Mouse (Mus musculus): ENCODE measurements around the gene Psmb9.
"Not testable (repeated sequence)": the region's sequence is repeated elsewhere in the genome, so short reads cannot be mapped to it uniquely, and the experiment has no call there.

Psmb9 gene

GRCm38 (mm10) chr17:34187261-34187916 is at the start of gene Psmb9, which contains the start of gene Tap1:
TSS of gene Psmb9 (minus strand) at chr17:34187764.
TSS of gene Tap1 (plus strand) at chr17:34187553.
- DNase-seq (ENCODE audit: low read depth) = peak; percentile 97

- DNase-seq (ENCODE audit: low read depth) = no peak
Measured at GRCm38 (mm10) chr17:34236691-34237090, 49.1 kb upstream of the Psmb9 start.

- DNase-seq (ENCODE audit: low read depth) = peak; percentile 57
Measured at GRCm38 (mm10) chr17:34234926-34235325, 47.4 kb upstream of the Psmb9 start.

- DNase-seq (ENCODE audit: low read depth) = not testable (repeated sequence)
Measured at GRCm38 (mm10) chr17:34232021-34232420, 44.5 kb upstream of the Psmb9 start.

- not testable (repeated sequence) for DNase-seq (ENCODE audit: low read depth)
Measured at GRCm38 (mm10) chr17:34230971-34231370, 43.4 kb upstream of the Psmb9 start.

GRCm38 (mm10) chr17:34225911-34226310 is 38.3 kb upstream of the Psmb9 start:
- not testable (repeated sequence) for DNase-seq (ENCODE audit: low read depth)

- no peak for DNase-seq (ENCODE audit: low read depth)
Measured at GRCm38 (mm10) chr17:34225426-34225825, 37.9 kb upstream of the Psmb9 start.

GRCm38 (mm10) chr17:34224816-34225215 is 37.3 kb upstream of the Psmb9 start:
- no peak for DNase-seq (ENCODE audit: low read depth)

GRCm38 (mm10) chr17:34220401-34220800 is 32.8 kb upstream of the Psmb9 start:
- DNase-seq (ENCODE audit: low read depth) = not testable (repeated sequence)

GRCm38 (mm10) chr17:34219801-34220200 is 32.2 kb upstream of the Psmb9 start:
- DNase-seq (ENCODE audit: low read depth) = not testable (repeated sequence)

- DNase-seq (ENCODE audit: low read depth) = not testable (repeated sequence)
Measured at GRCm38 (mm10) chr17:34219096-34219495, 31.5 kb upstream of the Psmb9 start.

GRCm38 (mm10) chr17:34218675-34219074 is 31.1 kb upstream of the Psmb9 start:
- DNase-seq (ENCODE audit: low read depth) = peak; percentile 80

GRCm38 (mm10) chr17:34217986-34218385 is 30.4 kb upstream of the Psmb9 start:
- DNase-seq (ENCODE audit: low read depth) = no peak

- DNase-seq (ENCODE audit: low read depth) = no peak
Measured at GRCm38 (mm10) chr17:34217216-34217928, 29.8 kb upstream of the Psmb9 start.

- no peak for DNase-seq (ENCODE audit: low read depth)
Measured at GRCm38 (mm10) chr17:34215176-34215575, 27.6 kb upstream of the Psmb9 start.

- DNase-seq (ENCODE audit: low read depth) = no peak
Measured at GRCm38 (mm10) chr17:34213936-34214335, 26.4 kb upstream of the Psmb9 start.

GRCm38 (mm10) chr17:34211746-34212365 is 24.3 kb upstream of the Psmb9 start:
- no peak for DNase-seq (ENCODE audit: low read depth)

- peak; percentile 78 for DNase-seq (ENCODE audit: low read depth)
Measured at GRCm38 (mm10) chr17:34210599-34210998, 23.0 kb upstream of the Psmb9 start.

GRCm38 (mm10) chr17:34209680-34210079 is 22.1 kb upstream of the Psmb9 start:
- no peak for DNase-seq (ENCODE audit: low read depth)

GRCm38 (mm10) chr17:34208421-34208820 is 20.9 kb upstream of the Psmb9 start:
- no peak for DNase-seq (ENCODE audit: low read depth)

GRCm38 (mm10) chr17:34207866-34208265 is 20.3 kb upstream of the Psmb9 start:
- DNase-seq (ENCODE audit: low read depth) = no peak

- no peak for DNase-seq (ENCODE audit: low read depth)
Measured at GRCm38 (mm10) chr17:34207456-34207855, 19.9 kb upstream of the Psmb9 start.

GRCm38 (mm10) chr17:34206731-34207130 is 19.2 kb upstream of the Psmb9 start:
- DNase-seq (ENCODE audit: low read depth) = no peak

Measured in c-Kit-positive CD71-positive TER-119-negative erythroid progenitor cells, embryonic 14.5 days (primary cell).